Mouse (Mus musculus) MN1 (cell line): ENCODE measurements around the gene Mpp4.
A peak's percentile ranks its signal among the peaks of the same experiment; 100 is the strongest.

Experiments used
- DNase-seq: peaks from one replicate; pipeline ENCODE4 v3.0.0-alpha.2; 2016; ENCODE audit warnings: low spot score

The Mpp4 gene

DNA sequence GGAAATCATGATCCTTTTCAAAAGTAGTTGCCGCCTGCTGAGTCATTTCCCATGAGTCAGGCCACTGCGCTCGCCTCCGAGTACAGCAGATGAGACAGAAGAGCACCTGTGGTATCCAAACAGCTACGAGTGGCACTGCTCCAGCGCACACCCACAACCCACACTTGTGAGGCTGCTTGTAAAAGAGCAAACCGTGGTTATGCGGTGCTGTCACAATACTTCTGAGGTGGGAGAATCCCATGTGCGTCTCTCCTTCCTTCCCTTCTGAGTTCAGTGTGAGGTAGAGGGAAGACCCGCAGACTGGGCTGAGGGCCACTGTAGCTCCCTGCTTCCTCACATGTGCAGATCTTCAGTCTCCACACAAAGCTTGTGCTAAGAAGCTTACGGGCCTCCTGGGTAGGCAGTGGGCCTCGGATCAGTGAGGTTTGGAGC, at the start of gene Mpp4:
TSS of gene Mpp4 (minus strand) at position 360 of the 432 bp plus-strand sequence.
- DNase-seq, result peak; percentile 23

DNA sequence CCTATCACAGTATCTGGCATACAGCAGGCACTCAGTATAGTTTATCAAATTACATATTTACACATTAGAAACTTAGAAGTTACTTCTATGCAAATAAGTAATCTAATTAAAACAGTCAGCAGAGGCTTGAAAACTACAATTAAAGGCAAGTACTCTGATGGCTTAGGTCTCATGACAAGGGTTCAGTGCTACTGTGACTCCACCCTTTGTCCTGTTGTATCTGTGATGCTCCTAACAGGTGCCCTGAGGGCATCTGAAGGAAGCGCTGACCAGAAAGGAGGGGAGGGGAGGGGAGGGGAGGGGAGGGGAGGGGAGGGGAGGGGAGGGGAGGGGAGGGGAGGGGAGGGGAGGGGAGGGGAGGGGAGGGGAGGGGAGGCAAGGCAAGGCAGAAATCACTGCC, 49.8 kb upstream of the Mpp4 start:
- DNase-seq, result no peak

- no peak for DNase-seq
Observed at GRCm38 (mm10) chr1:59212076-59212779, 49.0 kb upstream of the Mpp4 start.

GRCm38 (mm10) chr1:59211651-59212050, 48.5 kb upstream of the Mpp4 start:
- DNase-seq, result no peak

DNA sequence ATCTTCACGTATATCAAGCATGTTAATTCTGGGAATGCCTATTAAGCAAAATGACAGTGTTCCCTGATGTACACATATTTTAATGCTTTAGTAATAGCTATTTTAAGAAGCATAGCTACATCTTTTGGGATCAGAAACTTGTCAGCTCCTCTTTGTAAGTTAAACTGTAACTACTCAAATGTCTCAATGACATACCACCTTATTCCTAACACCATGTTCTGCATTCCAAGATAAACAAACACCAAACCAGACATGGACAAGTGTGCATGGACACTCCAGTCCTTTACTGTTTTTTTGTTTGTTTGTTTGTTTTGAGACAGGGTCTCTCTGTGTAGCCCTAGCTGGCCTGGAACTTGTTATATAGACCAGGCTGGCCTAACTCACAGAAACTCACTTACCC, 45.1 kb upstream of the Mpp4 start:
- DNase-seq, result no peak

DNA sequence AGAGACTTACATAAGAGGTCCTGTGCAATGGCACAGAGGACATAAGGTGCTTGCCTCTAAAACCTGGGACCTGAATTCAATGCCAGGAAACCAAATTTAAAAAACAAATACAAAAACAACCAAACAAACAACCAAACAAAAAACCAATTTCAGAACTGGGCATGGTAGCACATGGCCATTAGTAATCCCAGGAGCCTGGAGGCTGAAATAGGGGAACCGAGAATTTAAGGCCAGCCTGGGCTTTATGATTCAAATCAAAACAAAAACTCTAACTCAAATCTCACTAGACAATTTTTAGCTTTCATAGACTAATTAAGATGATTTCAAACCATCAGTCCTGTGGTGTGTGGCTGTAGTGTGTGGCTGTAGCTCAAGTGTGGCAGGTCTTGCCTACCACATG, 41.3 kb upstream of the Mpp4 start:
- DNase-seq, result no peak

- DNase-seq, result no peak
Observed at GRCm38 (mm10) chr1:59202367-59202766, 39.2 kb upstream of the Mpp4 start.

- peak; percentile 59 for DNase-seq
Observed at GRCm38 (mm10) chr1:59201561-59201960, 38.4 kb upstream of the Mpp4 start.

GRCm38 (mm10) chr1:59200960-59201359, 37.8 kb upstream of the Mpp4 start:
- no peak for DNase-seq

- DNase-seq, result no peak
Observed at GRCm38 (mm10) chr1:59194979-59195378, 31.8 kb upstream of the Mpp4 start.

DNA sequence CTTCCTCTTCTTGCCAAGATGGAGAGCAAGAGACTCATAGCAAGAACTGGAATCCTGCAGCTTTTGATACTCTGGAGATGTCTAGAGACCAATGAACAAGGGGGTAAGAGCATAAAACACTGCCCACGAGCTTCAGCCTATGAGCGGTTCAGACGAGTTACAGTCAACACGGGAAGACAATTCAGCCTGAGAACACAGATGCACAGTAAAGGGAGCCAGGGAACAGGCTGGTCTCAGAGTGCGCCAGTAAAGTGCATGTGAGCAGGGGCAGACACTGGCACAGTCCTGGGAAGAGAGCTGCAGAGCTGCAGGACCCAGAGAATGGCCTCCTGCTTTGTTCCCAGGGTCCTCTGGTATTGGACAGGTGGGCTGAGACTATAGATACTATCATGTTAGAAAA, 24.6 kb upstream of the Mpp4 start:
- DNase-seq, result no peak

- DNase-seq, result no peak
Observed at GRCm38 (mm10) chr1:59186317-59186716, 23.1 kb upstream of the Mpp4 start.

DNA sequence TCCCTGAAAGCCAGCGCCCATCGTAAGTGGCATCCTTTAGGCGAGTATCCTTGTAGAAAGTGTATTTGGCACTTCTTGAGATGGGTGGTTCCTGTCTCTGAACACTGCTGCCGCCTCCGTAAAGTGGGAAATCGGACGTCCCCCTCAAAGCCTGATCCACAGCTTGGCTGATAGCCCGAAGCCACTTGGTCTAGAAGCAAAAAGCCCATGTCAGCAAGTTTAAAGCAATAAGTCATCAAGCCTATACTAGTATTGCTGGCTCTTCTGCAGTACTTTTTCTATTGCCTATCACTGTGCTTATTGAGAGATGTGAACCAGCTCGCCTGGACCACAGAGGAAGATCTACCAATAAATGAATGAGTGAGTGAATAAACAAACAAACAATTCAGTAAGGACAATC, 22.2 kb upstream of the Mpp4 start:
- no peak for DNase-seq

DNA sequence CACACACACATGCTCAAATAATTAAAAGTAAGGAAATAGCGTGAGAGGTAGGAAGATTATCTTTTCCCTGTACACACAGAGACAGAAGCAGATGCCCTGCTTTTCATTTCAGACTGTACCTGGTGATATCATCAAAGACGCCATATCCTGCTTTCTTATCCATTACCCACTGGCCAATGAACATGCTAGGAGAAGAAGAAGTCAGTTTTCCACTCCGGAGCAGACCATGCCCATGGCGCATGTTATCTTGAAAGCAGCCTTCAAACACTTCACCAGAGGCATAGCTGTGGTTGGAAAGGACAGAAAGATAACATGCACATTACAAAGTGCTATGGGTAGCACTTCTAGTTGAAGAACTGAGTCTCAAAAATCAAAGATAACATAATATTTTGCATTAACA, 19.9 kb upstream of the Mpp4 start:
- no peak for DNase-seq

- DNase-seq, result no peak
Observed at GRCm38 (mm10) chr1:59182373-59182772, 19.2 kb upstream of the Mpp4 start.

DNA sequence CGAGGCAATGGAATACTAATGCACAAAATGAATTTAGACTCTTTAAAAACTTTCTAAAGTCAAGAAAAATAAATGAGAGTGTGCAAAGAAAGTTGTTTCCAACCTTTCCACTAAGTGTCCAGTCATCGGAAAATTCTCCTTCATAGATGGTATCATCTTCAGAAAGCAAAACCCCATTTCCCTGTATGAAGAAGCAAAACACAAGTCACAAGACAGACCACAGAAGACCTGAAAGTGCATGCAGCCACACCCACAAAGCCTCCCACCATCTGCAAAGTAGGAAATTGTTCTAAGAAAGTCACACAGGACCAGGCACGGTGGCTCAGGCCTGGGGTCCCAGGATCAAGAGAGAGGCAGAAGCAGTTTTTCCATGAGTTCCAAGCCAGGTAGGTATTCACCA, 16.8 kb upstream of the Mpp4 start:
- no peak for DNase-seq

- DNase-seq, result no peak
Observed at GRCm38 (mm10) chr1:59178401-59178800, 15.2 kb upstream of the Mpp4 start.

- DNase-seq, result no peak
Observed at GRCm38 (mm10) chr1:59174514-59175373, 11.6 kb upstream of the Mpp4 start.

DNA sequence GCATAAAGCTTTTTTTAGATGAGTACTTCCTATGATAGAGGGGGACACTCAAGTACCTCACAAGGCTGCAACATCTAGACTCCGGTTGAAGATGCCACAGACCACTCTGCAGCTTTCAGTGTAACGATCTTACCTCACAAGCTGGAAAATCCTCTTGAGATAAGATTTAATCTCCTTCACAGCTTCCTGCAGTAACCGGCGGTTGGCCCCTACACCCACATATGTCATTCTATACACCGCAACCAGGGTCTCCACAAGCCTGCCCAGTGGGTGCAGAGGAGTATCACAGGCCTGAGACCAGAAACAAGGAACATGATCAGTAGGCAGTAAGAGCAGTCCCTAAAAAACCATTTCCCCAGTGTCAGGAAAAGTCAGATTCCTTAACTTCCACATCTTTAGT, 9.8 kb upstream of the Mpp4 start:
- no peak for DNase-seq

- no peak for DNase-seq
Observed at GRCm38 (mm10) chr1:59171875-59172274, 8.7 kb upstream of the Mpp4 start.

DNA sequence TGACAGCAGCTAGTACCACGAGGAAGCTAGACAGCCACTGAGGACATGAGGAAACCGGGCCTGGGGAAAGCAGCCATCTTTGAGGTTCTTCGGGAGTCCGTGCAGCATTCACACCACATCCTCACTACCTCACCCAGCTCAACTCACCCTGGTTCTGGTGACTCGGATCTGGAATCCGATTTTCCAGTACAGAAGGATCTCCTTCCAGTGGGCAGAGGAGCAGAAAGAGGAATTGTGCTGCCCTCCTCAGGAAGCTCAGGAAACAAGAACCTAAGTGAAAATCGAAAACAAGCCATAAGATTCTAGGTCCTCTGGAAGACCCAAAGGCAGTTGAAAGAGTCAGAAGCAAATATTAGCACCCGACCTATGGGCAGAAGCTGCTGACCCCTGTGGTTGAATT, 7.1 kb upstream of the Mpp4 start:
- no peak for DNase-seq

- no peak for DNase-seq
Observed at GRCm38 (mm10) chr1:59169586-59169985, 6.4 kb upstream of the Mpp4 start.

DNA sequence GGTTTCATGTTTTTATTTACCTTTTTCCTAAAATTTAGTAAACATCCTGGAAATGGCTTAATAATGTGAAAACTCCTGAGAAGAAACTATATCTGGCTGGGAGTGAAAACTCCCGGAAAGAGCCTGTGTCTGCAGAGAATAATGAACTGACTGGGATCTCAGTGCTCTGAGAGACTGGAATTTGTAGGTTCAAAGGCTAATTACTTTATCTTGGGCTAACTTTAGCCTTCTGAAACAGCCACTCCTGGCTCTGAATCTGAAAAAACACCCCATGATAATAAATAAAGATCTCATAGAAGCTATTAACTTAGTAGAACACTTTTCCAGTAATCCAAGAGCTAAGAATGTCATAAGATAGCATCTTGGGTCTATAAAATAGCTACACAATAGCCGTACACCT, 5.4 kb upstream of the Mpp4 start:
- no peak for DNase-seq
